Mouse (Mus musculus): ENCODE results near the gene Boc. TPM values are rescaled to one million over a fixed set of nuclear protein-coding genes. Genes with fewer than 3 reads are reported as not detected.

The Boc gene
- polyA plus RNA-seq (2017; shearing (Covaris generic)) = 0.37 TPM

DNA sequence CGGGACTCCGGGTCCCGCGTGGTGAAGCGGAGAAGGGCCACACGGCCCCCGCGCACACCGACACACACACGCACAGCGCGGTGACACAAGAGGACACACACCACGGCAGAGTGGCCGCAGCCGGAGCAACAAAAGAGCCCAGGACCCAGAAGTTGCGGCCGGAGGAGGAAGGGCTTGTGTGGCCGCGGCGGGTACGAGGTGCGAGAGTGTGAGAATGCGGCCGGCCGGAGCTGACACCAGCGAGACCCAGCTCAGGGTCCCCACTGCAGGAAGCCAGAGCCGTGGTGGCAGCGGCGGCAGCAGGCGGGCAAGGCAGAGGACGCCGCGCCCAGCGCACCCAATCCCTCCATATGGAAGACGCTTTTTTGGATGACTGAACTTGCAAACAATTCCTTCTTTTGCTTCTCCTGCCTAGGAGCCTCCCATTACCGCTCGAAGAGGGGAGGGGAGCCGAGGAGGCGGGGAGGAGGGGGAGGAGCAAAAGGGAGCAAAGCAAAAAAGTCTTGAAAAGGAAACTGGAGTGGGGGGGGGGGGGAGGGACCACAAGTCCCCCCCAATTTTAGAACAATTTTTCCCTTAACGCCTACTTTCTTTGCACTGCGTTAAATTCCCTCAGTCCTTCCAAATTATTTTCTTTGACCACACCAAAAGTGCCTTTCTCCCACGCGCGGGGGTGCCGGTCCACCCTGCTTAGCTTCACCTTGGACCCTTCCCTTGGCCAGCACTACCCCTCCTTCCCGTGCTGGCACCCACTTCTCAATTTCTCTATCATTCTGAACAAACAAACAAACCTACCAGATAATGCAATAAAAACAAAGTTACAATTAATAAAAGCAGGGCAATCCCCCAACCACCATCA is at the start of gene Boc:
Boc (minus strand) TSS at position 427 of the 859 bp plus-strand sequence.

Other genes with a start within 250 kb of the Boc start
- 446 TPM for gene Sidt1, start 225.7 kb downstream of the Boc start, polyA plus RNA-seq (2017; shearing (Covaris generic))
- 78.7 TPM for gene Spice1, start 211.8 kb downstream of the Boc start, polyA plus RNA-seq (2017; shearing (Covaris generic))
- gene Cfap44, start 164.1 kb downstream of the Boc start, polyA plus RNA-seq (2017; shearing (Covaris generic)) = not detected
- 8.7 TPM for gene Nepro, start 165.4 kb upstream of the Boc start, polyA plus RNA-seq (2017; shearing (Covaris generic))
- gene Gtpbp8, start 187.5 kb upstream of the Boc start, polyA plus RNA-seq (2017; shearing (Covaris generic)) = 19.7 TPM
- 21.9 TPM for gene Cd200r1, start 206.8 kb upstream of the Boc start, polyA plus RNA-seq (2017; shearing (Covaris generic))